Mouse (Mus musculus): ENCODE measurements around the gene Mapk1ip1l.
"Not testable (repeated sequence)": the region's sequence is repeated elsewhere in the genome, so short reads cannot be mapped to it uniquely, and the experiment has no call there.

The Mapk1ip1l gene

DNA sequence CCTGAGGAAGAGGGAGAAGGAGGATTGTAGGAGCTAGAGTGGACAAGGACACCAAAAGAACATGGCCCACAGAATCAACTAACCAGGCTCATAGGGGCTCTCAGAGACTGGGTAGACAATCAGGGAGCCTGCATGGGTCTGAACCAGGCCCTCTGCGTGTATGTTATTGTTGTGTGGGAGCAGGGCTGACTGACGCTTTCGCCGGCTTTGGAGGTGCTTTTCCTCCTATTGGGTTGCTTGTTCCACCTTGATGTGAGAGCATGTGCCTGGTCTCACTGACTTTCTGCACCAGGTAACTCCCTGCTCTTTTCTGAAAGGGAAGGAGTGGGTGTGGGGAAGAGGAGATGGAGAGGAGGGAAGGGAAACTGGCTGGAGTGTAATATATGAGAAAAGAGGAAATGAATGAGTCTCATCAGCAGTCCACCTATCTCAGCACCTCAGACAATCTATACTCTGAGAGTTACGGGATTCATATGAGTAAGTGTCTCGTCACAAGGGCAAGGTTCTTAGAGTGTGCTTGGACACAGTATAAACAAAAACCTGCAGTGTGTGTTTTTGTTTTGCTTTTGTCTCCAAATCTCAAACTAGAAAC lies 6.8 kb downstream of the Mapk1ip1l start:
- no peak for DNase-seq (ENCODE audit: low spot score)

DNA sequence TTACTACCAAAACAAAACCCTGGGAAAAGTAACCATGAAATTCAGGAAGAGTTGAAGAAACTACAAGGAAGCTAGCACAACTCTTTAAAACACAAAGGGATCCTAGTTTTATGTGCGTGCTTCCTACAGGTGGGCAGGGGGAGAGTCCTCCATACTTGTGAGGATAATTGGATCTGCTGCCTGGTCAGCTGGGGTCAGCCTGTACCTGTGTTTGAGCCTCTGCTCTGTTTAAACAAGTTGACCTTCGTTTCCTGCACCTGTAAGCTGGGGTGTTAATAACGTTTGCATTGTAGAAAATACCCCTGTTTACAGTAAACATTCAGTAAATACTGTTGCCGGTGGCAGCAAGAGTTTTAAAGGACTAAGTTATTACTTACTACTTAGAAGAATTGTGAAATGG lies 7.9 kb downstream of the Mapk1ip1l start:
- no peak for DNase-seq (ENCODE audit: low spot score)

- no peak for DNase-seq (ENCODE audit: low spot score)
Observed at GRCm38 (mm10) chr14:47307669-47308068, 9.6 kb downstream of the Mapk1ip1l start.

DNA sequence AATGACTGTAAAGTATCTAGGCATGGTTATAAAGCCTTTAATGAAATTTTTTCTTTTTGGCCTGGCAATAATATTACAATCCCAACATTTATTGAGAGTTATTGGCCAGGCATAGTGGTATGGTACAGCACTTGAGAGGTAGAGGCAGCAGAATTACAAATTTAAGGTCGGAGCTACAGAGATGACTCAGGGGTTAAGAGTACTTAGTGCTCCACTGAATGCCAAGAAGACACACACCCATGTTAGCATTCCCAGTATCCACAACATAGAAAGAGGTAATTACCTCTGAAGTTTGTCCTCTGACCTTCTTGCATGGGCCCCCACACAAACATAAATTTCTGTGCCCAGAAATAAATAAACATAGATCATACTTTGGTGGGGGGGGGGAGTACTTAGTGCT lies 11.0 kb downstream of the Mapk1ip1l start:
- no peak for DNase-seq (ENCODE audit: low spot score)

DNA sequence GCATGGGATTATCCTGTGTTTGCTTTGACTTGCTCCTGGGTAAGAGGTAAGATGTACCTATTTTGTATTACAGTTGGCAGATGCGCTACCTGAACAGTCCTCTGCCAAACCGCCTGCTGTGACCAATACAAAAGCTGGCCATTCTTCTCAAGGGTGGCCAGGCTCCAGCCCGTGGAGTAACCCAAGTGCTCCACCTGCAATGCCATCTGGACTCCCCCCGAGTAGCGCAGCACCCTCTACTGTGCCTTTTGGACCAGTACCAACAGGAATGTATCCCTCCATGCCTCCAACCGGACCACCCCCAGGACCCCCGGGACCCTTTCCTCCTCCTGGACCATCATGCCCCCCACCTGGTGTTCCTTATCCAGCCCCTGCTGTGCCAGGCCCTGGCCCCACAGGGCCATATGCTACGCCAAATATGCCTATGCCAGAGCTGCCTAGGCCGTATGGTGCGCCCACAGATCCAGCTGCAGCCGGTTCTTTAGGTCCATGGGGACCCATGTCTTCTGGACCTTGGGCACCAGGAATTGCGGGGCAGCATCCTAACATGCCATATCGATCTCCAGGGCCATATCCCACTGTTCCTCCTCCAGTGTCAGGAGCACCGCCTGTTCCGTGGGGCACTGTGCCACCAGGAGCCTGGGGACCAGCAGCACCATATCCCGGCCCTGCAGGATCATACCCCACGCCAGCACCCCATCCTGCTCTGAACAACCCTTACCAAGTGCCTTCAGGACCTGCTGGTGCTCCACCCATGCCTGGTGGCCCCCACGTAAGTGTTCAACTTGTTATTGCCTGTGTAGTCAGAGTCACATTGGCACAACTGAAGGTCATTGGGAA lies 12.5 kb downstream of the Mapk1ip1l start:
- no peak for DNase-seq (ENCODE audit: low spot score)

- no peak for DNase-seq (ENCODE audit: low spot score)
Observed at GRCm38 (mm10) chr14:47319362-47319761, 21.3 kb downstream of the Mapk1ip1l start.

DNA sequence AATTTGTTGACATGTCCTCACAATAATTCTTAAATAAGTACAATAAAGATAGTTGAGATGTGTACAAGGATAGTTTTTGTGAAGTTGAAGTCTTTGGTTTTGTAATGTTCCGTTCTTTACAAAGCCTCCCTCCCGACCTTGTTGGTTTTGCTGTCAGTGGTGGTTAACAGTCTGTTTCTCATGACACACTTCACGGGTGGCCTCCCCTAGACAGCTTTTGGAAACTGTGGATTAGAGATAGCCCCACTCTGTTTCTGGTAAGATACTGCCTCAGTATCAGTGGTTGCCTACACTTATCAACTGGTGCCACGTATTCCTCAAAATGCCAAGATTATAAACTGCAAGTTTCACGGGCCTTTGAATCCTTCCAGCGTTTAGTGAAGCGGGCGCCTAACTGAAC lies 23.5 kb downstream of the Mapk1ip1l start:
- DNase-seq (ENCODE audit: low spot score), result not testable (repeated sequence)

- no peak for DNase-seq (ENCODE audit: low spot score)
Observed at GRCm38 (mm10) chr14:47325965-47326761, 28.1 kb downstream of the Mapk1ip1l start.

- no peak for DNase-seq (ENCODE audit: low spot score)
Observed at GRCm38 (mm10) chr14:47327347-47327746, 29.3 kb downstream of the Mapk1ip1l start.

DNA sequence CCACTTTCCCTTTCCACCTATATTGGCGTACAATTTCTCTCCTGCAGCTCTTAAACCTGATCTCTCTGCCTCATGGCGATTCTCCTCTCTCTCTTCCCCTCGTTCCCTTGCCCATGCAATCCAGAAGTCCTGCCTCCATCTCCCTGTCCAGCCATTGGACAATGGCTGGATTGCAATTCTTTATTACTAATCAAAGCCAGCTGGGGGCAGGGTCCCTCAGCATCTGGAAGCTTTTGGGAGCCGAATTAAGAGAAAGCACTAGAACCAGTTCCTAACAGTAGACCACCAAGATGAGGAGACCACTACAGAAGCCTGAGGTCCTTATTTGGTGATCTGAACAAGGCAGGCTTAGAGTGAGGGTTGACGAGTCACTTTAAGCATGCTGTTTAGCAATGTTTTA lies 33.9 kb downstream of the Mapk1ip1l start:
- DNase-seq (ENCODE audit: low spot score), result no peak

DNA sequence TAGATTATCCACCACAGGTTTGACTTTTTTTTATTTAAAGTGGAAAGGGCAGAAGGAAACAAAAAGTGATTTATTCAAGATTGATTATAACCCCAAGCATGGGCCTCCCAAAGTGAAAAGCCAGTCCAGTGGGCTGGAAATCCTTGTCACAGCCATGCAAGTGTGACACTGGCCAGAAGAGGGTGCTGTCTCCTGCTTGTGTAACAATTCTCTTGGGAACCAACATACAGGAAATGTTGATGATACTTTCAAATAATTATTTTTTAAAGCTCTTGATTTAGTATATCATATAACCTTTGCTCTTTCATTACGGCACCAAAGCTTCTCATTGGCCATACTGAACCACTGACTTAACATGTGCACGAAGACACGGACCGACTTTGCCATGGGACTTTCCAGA lies 36.8 kb downstream of the Mapk1ip1l start:
- no peak for DNase-seq (ENCODE audit: low spot score)

GRCm38 (mm10) chr14:47335300-47335699 lies 37.2 kb downstream of the Mapk1ip1l start:
- DNase-seq (ENCODE audit: low spot score), result no peak

DNA sequence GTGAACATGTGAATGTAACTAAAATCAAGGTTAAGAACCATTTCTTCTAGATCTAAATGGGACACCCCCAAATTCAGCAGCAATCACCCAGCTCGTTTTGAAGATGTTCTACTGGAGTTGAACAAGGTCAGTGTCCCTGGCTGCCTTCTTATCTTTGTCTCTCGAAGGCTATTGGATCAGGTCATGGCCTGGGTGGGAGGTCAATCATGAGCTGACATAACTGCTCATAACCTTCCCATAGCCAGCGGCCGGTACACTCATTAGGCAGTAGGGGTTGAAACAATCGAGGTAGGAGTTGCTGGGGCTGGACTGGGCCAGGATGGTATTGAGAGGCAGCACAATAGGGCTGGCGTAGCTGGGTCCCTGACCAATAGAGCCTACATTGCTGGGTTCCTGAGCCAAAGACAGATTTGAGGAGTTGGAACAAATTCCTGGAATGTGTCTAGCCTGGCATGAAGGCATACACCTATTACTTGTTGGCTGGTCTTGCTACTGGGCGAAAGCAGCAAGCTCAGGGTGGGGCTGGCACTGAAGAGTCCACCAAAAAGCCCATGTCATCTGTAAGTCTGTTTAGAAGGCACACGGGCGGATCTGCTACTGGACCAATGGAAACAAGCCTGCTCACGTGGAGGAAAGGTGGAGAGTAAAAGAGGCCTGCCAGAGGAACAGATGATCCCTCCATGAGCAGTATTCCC lies 42.3 kb downstream of the Mapk1ip1l start:
- DNase-seq (ENCODE audit: low spot score), result no peak

GRCm38 (mm10) chr14:47341811-47342291 lies 43.8 kb downstream of the Mapk1ip1l start:
- no peak for DNase-seq (ENCODE audit: low spot score)

DNA sequence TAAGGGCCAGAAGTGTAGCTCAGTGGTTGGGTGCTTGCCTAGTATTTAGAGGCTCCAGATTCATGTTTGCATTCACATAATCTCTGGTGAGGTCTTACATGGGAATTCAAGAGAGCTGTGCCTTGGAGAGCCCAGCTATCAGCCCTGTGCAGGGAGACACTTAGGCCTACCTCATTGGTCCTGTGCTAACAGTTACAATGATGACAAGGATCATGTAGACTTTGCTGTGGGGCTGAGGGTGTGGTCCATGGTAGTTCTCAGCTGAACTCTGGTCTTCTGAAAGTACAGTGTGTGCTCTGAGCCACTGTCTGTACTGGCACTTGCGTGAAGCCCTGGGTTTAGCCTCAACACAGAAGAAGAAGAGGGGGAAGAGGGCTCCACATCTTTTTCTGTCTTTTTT lies 48.6 kb downstream of the Mapk1ip1l start:
- DNase-seq (ENCODE audit: low spot score), result no peak

DNA sequence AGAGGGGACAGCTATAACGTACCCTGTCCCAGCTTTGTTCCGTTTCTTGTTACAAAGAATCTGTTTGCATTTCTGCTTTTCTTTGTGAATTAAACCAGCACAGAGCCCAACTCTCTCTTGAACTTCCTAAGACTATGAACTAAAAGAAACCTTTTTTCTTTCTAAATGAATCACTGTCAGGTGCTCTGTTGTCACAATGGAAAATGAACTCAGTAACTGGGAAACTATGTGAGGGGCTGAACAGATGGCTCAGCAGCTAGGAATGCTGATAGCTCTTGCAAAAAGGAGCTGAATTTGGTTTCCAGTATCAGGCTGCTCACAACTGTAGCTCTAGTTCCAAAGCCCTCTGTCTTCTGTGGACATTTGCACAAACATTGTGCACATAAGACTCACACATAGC lies 52.9 kb downstream of the Mapk1ip1l start:
- DNase-seq (ENCODE audit: low spot score), result no peak

DNA sequence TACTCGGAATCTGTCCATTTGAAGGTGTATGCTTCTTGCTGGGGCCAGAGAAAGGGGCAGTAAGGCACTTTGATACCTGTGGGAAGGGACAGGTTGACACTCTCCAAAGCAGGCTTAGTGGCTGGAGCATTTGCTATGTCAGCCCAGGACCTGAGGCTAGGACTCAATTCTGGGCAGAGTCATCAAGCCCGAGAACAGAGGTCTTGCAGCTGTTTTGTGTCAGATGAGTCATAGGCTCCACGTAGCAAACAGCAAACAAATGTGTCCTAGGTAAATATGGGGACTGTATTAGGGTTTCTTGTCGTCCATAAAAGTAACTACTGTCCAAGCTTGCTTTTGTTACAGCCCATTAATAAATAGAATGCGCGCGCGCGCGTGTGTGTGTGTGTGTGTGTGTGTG lies 54.2 kb downstream of the Mapk1ip1l start:
- no peak for DNase-seq (ENCODE audit: low spot score)

GRCm38 (mm10) chr14:47353240-47353639 lies 55.2 kb downstream of the Mapk1ip1l start:
- DNase-seq (ENCODE audit: low spot score), result no peak

GRCm38 (mm10) chr14:47354111-47354577 lies 56.1 kb downstream of the Mapk1ip1l start:
- no peak for DNase-seq (ENCODE audit: low spot score)

GRCm38 (mm10) chr14:47354948-47355347 lies 56.9 kb downstream of the Mapk1ip1l start:
- DNase-seq (ENCODE audit: low spot score), result no peak

DNA sequence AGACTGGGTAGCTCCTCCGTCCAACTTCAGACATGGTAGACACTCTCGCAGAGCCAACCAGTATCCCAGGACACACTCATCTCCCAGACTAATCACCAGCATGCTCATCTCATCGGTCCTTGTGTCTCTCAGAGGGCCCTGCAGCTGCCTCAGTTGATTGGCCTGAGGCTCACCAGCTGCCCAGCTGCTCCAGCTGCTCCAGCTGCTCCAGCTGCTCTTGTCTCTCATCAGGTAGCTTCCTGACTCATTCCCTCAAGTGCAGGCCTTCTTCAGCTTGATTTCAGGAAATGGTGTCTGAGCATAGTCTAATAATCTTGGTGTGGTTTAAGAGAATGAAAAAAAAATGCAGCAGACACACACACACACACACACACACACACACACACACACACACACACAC lies 58.6 kb downstream of the Mapk1ip1l start:
- DNase-seq (ENCODE audit: low spot score), result no peak

DNA sequence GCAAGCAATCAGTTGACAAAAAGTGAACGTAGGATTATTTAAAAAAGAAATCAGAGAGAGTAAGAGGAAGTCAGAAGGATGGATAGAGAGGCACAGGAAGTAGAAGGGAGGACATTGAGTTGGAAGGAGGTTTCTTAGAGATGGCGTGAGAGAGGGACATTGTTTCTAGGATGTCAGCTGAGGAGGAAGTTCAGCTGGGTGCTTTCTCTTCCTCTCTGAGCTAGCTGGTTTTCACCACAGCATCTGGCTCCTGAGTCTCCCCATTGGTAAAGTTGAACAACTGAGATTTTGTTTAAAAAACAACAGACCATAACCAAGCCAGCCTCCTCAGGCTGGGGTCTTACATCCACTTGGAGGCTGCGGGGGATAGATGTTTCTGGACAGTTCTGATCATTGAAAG lies 61.5 kb downstream of the Mapk1ip1l start:
- DNase-seq (ENCODE audit: low spot score), result no peak

Data from urinary bladder, postnatal 10 days (tissue).